Mouse (Mus musculus) hindbrain, embryonic 16.5 days (tissue): ENCODE measurements at regions not wholly inside any gene's neighbourhood (a gene's known extent, or its start where the extent isn't known, plus 50 kb on each side); places are given as distances from the start of the nearest gene placed in this dataset.

ENCODE experiments used
- ATAC-seq: fragments of 200-750 bp; cut with Nextera tagmentation; 2 replicates; pipeline ENCODE4 v1.8.0; 2017; ENCODE audit warnings: moderate TSS enrichment, moderate library complexity
- H3K27ac ChIP-seq: fragments of 300-500 bp; sonication (generic); 2 replicates; pipeline ENCODE4 v1.5.1; 2014; ENCODE audit warnings: low read depth, mild to moderate bottlenecking, control low read depth, low read length, moderate library complexity
- H3K27me3 ChIP-seq: fragments of 300-500 bp; sonication (generic); replicated peaks from 2 replicates; pipeline ENCODE4 v1.6.1; 2014; ENCODE audit warnings: low read length; ENCODE audit not compliant: control insufficient read depth, insufficient read depth
- H3K36me3 ChIP-seq: fragments of 300-500 bp; sonication (generic); 2 replicates; pipeline ENCODE4 v1.6.1; 2014; ENCODE audit warnings: mild to moderate bottlenecking, low read length, moderate library complexity, mixed read lengths; ENCODE audit not compliant: control insufficient read depth, insufficient read depth
- H3K4me1 ChIP-seq: fragments of 300-500 bp; sonication (generic); 2 replicates; pipeline ENCODE4 v1.6.1; 2014; ENCODE audit warnings: low read depth, low read length; ENCODE audit not compliant: control insufficient read depth, insufficient read depth
- H3K4me2 ChIP-seq: fragments of 300-500 bp; sonication (generic); 2 replicates; pipeline ENCODE4 v1.6.1; 2014; ENCODE audit warnings: mild to moderate bottlenecking, low read length, control low read depth, moderate library complexity
- H3K4me3 ChIP-seq: fragments of 300-500 bp; sonication (generic); 2 replicates; pipeline ENCODE4 v1.5.1; 2014; ENCODE audit warnings: mild to moderate bottlenecking, low read length, control low read depth, moderate library complexity
- H3K9ac ChIP-seq: fragments of 300-500 bp; sonication (generic); 2 replicates; pipeline ENCODE4 v1.6.1; 2014; ENCODE audit warnings: low read depth, mild to moderate bottlenecking, control low read depth, low read length, moderate library complexity
- H3K9me3 ChIP-seq: fragments of 300-500 bp; sonication (generic); 2 replicates; pipeline ENCODE4 v1.6.1; 2014; ENCODE audit warnings: mild to moderate bottlenecking, low read length, moderate library complexity; ENCODE audit not compliant: control insufficient read depth
- WGBS: fragments of 180-500 bp; shearing (Covaris S2); extraction: QIAGEN DNeasy Blood & Tissue Kit; methylation state at CpG from one replicate; pipeline ENCODE4 v1.1.7; 2014; 5-methylcytosine and 5-hydroxymethylcytosine counted together

GRCm38 (mm10) chr13:31328756-31329155, 227.2 kb upstream of the Foxq1 start:
- no peak for ATAC-seq
- 89% methylated on average over 8 of the region's 8 CpGs for WGBS
- Histone ChIP-seq H3K4me2 (no peak overlapping the region), H3K4me1 (no peaks in the 10 kb centered on the region), H3K27me3 (no peaks in the 10 kb centered on the region), H3K9me3 (no peaks in the 10 kb centered on the region), H3K36me3 (no peaks in the 10 kb centered on the region), H3K4me3 (no peak overlapping the region), H3K9ac (no peak overlapping the region), H3K27ac (no peak overlapping the region)

- Histone ChIP-seq H3K9me3 (no peaks in the 10 kb centered on the region), H3K27ac (no peak overlapping the region), H3K4me1 (no peaks in the 10 kb centered on the region), H3K36me3 (no peaks in the 10 kb centered on the region), H3K4me3 (no peak overlapping the region), H3K4me2 (no peak overlapping the region), H3K27me3 (no peaks in the 10 kb centered on the region), H3K9ac (no peak overlapping the region)
- ATAC-seq, result 0 out of 2 replicates have a peak, but pooled peaks have one; percentile 27
- WGBS, result 59% methylated on average over 5 of the region's 5 CpGs
Observed at GRCm38 (mm10) chr13:31330731-31331130, 225.2 kb upstream of the Foxq1 start.

GRCm38 (mm10) chr13:31334981-31335380, 221.0 kb upstream of the Foxq1 start:
- H3K4me3 ChIP-seq, result no peak overlapping the region
- no peak overlapping the region for H3K9ac ChIP-seq
- no peaks in the 10 kb centered on the region for H3K27me3 ChIP-seq
- no peak overlapping the region for H3K4me2 ChIP-seq
- H3K36me3 ChIP-seq, result no peaks in the 10 kb centered on the region
- no peaks in the 10 kb centered on the region for H3K9me3 ChIP-seq
- WGBS, result 93% methylated on average over 3 of the region's 3 CpGs
- no peak for ATAC-seq
- no peaks in the 10 kb centered on the region for H3K4me1 ChIP-seq
- no peak overlapping the region for H3K27ac ChIP-seq

DNA sequence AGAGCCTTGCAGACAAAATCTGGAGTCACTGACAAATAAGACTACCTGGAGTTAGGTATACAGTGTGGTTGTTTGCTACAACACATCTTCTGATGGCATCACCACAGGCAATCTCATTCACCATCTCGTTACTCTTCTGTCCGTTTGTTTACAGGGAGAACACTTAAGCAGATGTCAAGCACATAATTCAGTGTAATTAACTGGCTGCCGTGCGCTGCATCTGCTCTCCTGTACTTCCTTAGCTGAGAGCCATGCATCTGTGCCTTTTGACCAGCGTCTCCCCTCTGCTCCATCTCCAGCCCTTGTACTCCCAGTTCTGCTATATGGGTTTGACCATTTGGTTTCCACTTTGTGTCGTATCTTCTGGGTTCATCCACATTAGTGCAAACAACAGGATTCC, 218.3 kb upstream of the Foxq1 start:
- 55% methylated on average over 6 of the region's 6 CpGs for WGBS
- Histone ChIP-seq H3K36me3 (no peaks in the 10 kb centered on the region), H3K4me2 (no peak overlapping the region), H3K4me3 (no peak overlapping the region), H3K9ac (no peak overlapping the region), H3K27me3 (no peaks in the 10 kb centered on the region), H3K27ac (no peak overlapping the region), H3K9me3 (no peaks in the 10 kb centered on the region), H3K4me1 (no peaks in the 10 kb centered on the region)
- ATAC-seq, result peak; percentile 56; the same call in 1 of the 2 replicates

DNA sequence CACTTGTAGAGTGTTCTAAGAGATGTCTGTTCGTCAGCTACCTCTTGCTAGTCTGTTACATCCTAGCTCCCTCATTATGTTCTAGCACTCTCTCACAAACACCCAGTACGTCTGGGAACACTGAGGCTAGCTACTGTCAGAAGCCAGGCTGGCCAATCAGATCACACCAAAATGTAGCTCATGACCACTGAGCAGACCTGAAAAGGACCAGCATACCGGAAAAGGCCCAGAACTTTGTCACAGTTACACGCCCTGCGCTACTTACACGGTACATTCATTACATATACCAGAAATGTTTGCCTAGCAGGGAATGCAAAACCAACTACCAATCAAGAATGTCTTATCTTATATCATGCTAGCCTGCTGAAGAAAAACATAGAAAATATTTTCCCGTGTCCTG, 216.5 kb upstream of the Foxq1 start:
- ATAC-seq, result no peak
- Histone ChIP-seq H3K27ac (no peak overlapping the region), H3K4me2 (no peak overlapping the region), H3K4me3 (no peak overlapping the region), H3K4me1 (no peaks in the 10 kb centered on the region), H3K9ac (no peak overlapping the region), H3K27me3 (no peaks in the 10 kb centered on the region), H3K9me3 (no peaks in the 10 kb centered on the region), H3K36me3 (no peaks in the 10 kb centered on the region)
- WGBS, result 92% methylated on average over 7 of the region's 7 CpGs

DNA sequence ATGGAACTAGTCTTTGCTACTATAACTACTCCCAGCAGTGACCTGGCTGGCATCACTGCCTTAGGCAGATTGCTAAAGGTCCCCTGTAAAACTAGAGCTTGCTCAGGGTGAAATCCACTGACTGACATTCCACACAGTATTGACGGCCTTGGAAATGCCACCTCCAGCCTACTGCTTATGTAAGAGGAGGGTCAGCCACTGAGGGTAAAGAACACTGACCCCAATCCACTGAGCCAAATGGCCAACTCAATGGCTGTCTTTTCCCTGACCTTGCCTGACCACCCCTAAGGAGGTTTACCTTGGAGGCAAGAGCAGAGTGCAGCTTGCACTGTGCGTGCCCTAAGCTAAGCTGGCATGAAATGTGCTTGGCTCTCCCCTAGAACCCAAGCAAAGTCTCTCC, 216.0 kb upstream of the Foxq1 start:
- Histone ChIP-seq H3K27me3 (no peaks in the 10 kb centered on the region), H3K27ac (no peak overlapping the region), H3K4me3 (no peak overlapping the region), H3K4me1 (no peaks in the 10 kb centered on the region), H3K9ac (no peak overlapping the region), H3K9me3 (no peaks in the 10 kb centered on the region; the same call in 1 of the 2 replicates), H3K4me2 (no peak overlapping the region), H3K36me3 (no peaks in the 10 kb centered on the region)
- 95% methylated on average over 2 of the region's 2 CpGs for WGBS
- ATAC-seq, result no peak

DNA sequence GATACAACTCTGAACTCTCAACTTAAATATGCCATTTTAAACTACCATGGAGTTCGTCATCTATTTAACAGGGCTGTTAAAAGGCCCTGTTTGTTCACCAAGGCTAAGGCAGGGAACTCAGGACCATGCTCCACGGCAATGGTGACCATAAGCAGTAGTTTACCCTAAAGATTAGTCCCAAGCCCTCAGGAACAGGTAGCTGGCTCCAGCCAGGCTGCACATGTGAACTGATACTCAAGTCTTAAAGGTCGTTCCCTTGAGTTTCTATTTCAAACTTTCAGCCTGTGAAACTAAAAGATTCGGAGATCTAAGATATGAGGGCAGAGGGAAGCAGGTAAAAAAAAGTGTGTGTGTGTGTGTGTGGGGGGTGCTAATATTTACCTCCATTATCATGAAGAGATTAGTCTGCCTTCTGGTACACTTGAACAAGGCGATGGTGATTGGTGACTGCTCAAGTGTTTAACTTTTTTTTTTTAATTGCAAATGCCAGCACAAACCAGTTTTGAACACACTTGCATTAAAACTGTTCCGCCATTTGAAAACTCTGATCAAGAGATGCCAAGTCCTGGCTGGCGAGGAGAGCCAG, 215.5 kb upstream of the Foxq1 start:
- no peaks in the 10 kb centered on the region for H3K4me1 ChIP-seq
- H3K4me3 ChIP-seq, result no peak overlapping the region
- H3K9me3 ChIP-seq, result no peaks in the 10 kb centered on the region; the same call in 1 of the 2 replicates
- no peaks in the 10 kb centered on the region for H3K27me3 ChIP-seq
- H3K36me3 ChIP-seq, result no peaks in the 10 kb centered on the region
- ATAC-seq, result no peak
- no peak overlapping the region for H3K9ac ChIP-seq
- no peak overlapping the region for H3K4me2 ChIP-seq
- WGBS, result 86% methylated on average over 7 of the region's 7 CpGs
- no peak overlapping the region for H3K27ac ChIP-seq

DNA sequence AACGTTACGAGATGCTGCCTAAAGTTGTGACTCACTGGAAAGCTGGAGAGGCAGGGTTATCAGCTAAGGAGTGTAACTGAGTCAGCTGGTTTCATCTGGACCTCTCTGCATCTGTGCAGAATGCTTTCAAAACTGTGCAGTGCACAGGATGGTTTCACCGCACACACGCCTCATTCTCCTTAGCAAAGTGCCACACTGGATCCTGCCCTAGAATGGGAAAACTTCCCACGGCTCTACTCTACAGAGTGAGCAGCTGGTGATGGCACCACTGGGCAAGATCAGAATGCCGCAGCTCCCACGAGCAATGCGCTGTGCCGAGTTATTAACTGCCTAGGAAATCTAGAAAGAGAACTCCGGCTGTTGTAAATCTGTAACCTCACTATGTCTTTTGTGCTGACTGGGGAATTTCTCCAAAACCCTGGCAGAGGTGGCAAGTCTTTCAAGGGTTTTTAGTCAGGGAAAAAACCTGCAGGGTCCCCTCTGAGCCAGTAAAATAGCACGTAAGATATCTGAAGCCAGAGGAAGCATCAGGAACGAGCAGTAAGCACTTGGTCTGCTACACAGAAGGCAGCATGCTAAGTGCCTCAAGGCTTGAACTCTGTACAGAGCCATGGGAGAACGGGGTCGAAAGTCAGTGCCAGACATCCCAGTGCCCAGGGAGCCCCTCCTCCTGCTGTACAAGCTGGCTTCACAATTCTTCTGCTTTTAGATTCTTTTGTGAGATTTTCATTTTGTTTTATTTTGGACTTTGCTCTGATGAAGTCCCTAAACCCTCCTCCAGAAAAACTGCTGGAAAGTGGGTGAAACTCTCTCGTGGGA, 214.4 kb upstream of the Foxq1 start:
- no peaks in the 10 kb centered on the region for H3K27me3 ChIP-seq
- no peak overlapping the region for H3K9ac ChIP-seq
- no peak overlapping the region for H3K4me2 ChIP-seq
- no peak overlapping the region for H3K4me3 ChIP-seq
- 76% methylated on average over 15 of the region's 15 CpGs for WGBS
- no peak overlapping the region for H3K27ac ChIP-seq
- H3K9me3 ChIP-seq, result no peaks in the 10 kb centered on the region; the same call in 1 of the 2 replicates
- peak; percentile 59 for ATAC-seq
- no peaks in the 10 kb centered on the region for H3K4me1 ChIP-seq
- no peaks in the 10 kb centered on the region for H3K36me3 ChIP-seq

DNA sequence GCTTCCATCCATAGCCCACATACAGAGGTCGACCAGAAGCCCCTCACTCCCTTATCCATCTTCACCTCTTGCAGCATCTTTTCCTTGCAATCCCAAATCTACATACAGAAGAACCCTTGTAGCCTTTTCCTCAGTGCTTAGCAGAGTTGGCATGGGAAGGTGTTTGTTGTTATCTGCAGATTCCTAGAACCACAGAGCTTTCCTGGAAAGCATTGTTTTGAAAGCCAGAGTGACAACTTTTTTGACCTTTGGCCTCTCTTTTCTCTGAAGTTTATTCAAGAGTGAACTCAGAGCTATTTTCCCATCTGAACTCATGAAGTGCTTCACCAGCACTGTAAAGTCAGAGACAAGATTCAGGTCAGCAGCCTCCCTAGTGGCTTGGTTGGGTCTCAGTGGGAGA, 209.7 kb upstream of the Foxq1 start:
- no peak for ATAC-seq
- Histone ChIP-seq H3K4me1 (no peaks in the 10 kb centered on the region), H3K27ac (no peak overlapping the region), H3K27me3 (no peaks in the 10 kb centered on the region), H3K36me3 (no peaks in the 10 kb centered on the region), H3K9ac (no peak overlapping the region), H3K4me3 (no peak overlapping the region), H3K9me3 (no peaks in the 10 kb centered on the region; the same call in 1 of the 2 replicates), H3K4me2 (no peak overlapping the region)
- WGBS, result 68% methylated on average over 1 of the region's 1 CpGs
